Mouse (Mus musculus) cortical plate, adult 2 months (tissue): ENCODE measurements around the gene Cby3.

Experiments
- CTCF ChIP-seq: fragments of 200-500 bp; IDR thresholded peaks from 2 replicates; pipeline ENCODE4 v1.5.1; 2011; ENCODE audit warnings: mild to moderate bottlenecking, control low read depth, low read length; ENCODE audit not compliant: insufficient read depth; ENCODE audit errors: extremely low read depth
- POLR2A ChIP-seq: fragments of 200-500 bp; IDR thresholded peaks from 2 replicates; pipeline ENCODE4 v1.6.1; 2011; ENCODE audit warnings: mild to moderate bottlenecking, low read length, control low read depth; ENCODE audit not compliant: insufficient read depth; ENCODE audit errors: extremely low read depth

- no peak for TF ChIP-seq POLR2A
- no peak for TF ChIP-seq CTCF
Observed at GRCm38 (mm10) chr11:50394731-50395130, 40.5 kb downstream of the Cby3 start.
